Mouse (Mus musculus) hindbrain, embryonic 13.5 days (tissue): Measurements from ENCODE around the gene Gpc5. TPM values are rescaled to one million over a fixed set of nuclear protein-coding genes. Genes with fewer than 3 reads are reported as not detected.

Experiments used
- ATAC-seq: fragments of 200-750 bp; cut with Nextera tagmentation; 2 replicates; pipeline ENCODE4 v1.8.0; 2017; ENCODE audit warnings: moderate TSS enrichment; ENCODE audit not compliant: low FRiP score
- H3K27ac ChIP-seq: fragments of 300-500 bp; sonication (generic); 2 replicates; pipeline ENCODE4 v1.5.1; 2015; ENCODE audit warnings: inconsistent platforms, mild to moderate bottlenecking, moderate library complexity
- H3K27me3 ChIP-seq: fragments of 300-500 bp; sonication (generic); 2 replicates; pipeline ENCODE4 v1.6.1; 2015; ENCODE audit warnings: mild to moderate bottlenecking, inconsistent platforms
- H3K36me3 ChIP-seq: fragments of 300-500 bp; sonication (generic); 2 replicates; pipeline ENCODE4 v1.6.1; 2015; ENCODE audit warnings: mild to moderate bottlenecking, inconsistent platforms
- H3K4me1 ChIP-seq: fragments of 300-500 bp; sonication (generic); replicated peaks from 2 replicates; pipeline ENCODE4 v1.6.1; 2015; ENCODE audit warnings: inconsistent platforms
- H3K4me2 ChIP-seq: fragments of 300-500 bp; sonication (generic); 2 replicates; pipeline ENCODE4 v1.6.1; 2015; ENCODE audit warnings: inconsistent platforms, mild to moderate bottlenecking, moderate library complexity
- H3K4me3 ChIP-seq: fragments of 300-500 bp; sonication (generic); 2 replicates; pipeline ENCODE4 v1.5.1; 2015; ENCODE audit warnings: mild to moderate bottlenecking, inconsistent platforms
- H3K9ac ChIP-seq: fragments of 300-500 bp; sonication (generic); 2 replicates; pipeline ENCODE4 v1.6.1; 2015; ENCODE audit warnings: mild to moderate bottlenecking, inconsistent platforms
- H3K9me3 ChIP-seq: fragments of 300-500 bp; sonication (generic); 2 replicates; pipeline ENCODE4 v1.6.1; 2016; ENCODE audit warnings: inconsistent platforms
- WGBS: fragments of 180-500 bp; shearing (Covaris S2); methylation state at CpG from one replicate; pipeline ENCODE4 v1.1.7; 2015; 5-methylcytosine and 5-hydroxymethylcytosine counted together
- polyA plus RNA-seq: library from polyadenylated mRNA; unstranded; fragments of >200 nt; fragmentation: Nextera tagmentation; extraction: Ambion mirVana; gene quantifications from 2 replicates; pipeline ENCODE4 v1.2.1, GENCODE M21; 2015

Gpc5 gene
- polyA plus RNA-seq, 1 experiment from 2014 or later, result 3.9 TPM

DNA sequence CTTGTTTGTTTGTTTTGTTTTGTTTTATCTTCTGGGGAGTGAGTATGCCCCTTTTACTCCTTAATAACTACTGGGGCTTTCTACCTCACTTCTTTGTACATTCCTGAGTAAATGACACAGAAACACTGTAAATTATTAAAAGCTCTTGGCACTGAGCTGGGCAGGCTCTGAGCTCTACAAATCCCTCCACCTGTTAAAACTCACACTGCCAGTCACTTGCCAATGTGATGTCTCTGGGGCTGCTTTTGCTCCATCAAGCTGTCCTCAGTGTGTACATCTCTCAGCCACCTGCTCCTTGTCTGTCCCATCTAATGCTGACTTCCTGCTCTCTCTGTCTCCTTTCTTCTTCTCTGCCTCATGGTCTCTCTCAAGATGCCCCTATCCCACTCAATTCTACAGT lies 528.5 kb downstream of the Gpc5 start:
- Histone ChIP-seq H3K9ac (no peak overlapping the region), H3K36me3 (no peaks in the 10 kb centered on the region), H3K4me1 (no peaks in the 10 kb centered on the region), H3K27me3 (no peaks in the 10 kb centered on the region), H3K4me3 (no peak overlapping the region), H3K4me2 (no peak overlapping the region), H3K27ac (no peak overlapping the region), H3K9me3 (no peaks in the 10 kb centered on the region)
- ATAC-seq, result no peak

DNA sequence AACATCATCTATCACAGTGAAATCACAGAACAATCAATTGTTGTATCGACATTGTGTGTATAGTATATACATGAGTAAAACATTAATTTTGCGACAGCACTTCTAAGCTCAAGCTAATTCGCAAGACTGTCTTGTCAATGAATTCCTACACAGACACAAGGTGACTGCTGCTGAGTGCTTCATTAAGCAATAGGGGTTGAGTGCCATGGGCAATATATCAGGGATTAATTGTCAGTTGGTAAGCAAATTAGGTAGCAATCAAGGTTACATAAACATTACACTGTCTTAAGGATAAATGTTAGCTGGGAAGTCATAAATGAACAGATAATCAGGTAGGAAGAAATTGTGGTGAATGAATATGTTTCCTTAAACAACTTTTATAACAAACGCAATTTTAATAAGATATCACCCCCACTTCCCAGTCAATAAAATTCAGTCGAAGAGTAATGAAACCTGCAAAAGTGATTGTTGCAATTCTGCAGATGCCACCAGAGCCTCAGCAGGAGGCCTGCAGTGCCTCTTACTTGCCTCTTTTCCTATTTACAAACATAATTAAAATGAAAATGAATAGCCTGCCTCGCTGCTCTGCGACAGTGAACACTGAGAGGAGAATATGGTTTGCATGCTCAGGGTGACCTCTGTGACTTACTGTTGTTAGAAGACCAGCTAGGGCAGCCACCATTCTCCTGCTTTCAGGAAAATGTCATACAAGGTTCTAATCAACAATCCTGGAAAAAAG lies 539.3 kb downstream of the Gpc5 start:
- H3K36me3 ChIP-seq, result no peaks in the 10 kb centered on the region
- no peaks in the 10 kb centered on the region; the same call in 1 of the 2 replicates for H3K9me3 ChIP-seq
- H3K27ac ChIP-seq, result no peak overlapping the region; the same call in 1 of the 2 replicates
- no peaks in the 10 kb centered on the region for H3K27me3 ChIP-seq
- H3K4me1 ChIP-seq, result no peaks in the 10 kb centered on the region
- 0 out of 2 replicates have a peak, but pooled peaks have one; percentile 46 for ATAC-seq
- no peak overlapping the region for H3K4me3 ChIP-seq
- WGBS, result 49% methylated on average over 7 of the region's 7 CpGs
- H3K4me2 ChIP-seq, result no peak overlapping the region
- H3K9ac ChIP-seq, result no peak overlapping the region

DNA sequence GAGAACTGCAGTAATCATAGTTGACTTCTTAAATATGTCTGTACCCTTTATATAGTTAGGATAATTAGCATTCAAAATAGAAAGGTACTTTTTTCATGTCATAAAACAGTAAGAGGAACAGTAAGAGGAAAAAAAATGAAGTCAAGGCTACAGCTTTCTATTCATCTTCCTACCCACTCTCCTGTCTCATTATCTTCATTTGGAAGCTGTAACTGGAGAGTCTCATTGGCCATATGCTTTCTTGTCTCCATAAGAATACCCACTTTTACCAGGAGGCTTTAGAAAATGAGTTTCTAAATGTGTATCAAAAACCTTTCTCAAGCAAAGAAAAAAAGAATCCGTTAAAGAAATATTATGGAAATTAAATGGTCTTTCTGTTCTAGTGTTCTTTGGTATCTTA lies 541.3 kb downstream of the Gpc5 start:
- 76% methylated on average over 1 of the region's 1 CpGs for WGBS
- no peaks in the 10 kb centered on the region for H3K27me3 ChIP-seq
- no peaks in the 10 kb centered on the region for H3K4me1 ChIP-seq
- H3K9ac ChIP-seq, result no peak overlapping the region
- H3K36me3 ChIP-seq, result no peaks in the 10 kb centered on the region
- no peak for ATAC-seq
- no peaks in the 10 kb centered on the region; the same call in 1 of the 2 replicates for H3K9me3 ChIP-seq
- H3K27ac ChIP-seq, result no peak overlapping the region
- H3K4me3 ChIP-seq, result no peak overlapping the region
- no peak overlapping the region for H3K4me2 ChIP-seq

DNA sequence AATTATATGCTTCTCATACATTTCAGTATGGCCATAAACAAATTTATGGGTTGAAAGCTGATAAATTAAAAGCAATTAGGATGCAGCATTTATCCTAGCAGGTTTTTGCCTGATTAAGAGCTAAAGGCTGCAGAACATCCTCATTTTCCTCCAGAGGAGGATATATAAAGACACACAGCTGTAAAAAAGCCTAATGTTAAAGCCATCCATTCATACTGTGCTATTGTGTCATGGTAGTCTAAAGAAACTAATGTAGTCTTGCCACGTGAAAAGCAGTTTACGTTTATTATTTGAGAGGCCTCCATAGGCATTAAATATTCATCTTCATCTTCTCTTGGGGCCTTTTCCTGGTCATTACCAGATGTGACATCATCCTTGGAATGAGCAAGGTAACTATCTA lies 587.9 kb downstream of the Gpc5 start:
- no peaks in the 10 kb centered on the region for H3K9me3 ChIP-seq
- no peaks in the 10 kb centered on the region for H3K36me3 ChIP-seq
- H3K4me3 ChIP-seq, result no peak overlapping the region
- ATAC-seq, result no peak
- H3K27ac ChIP-seq, result no peak overlapping the region
- H3K4me2 ChIP-seq, result no peak overlapping the region
- no peaks in the 10 kb centered on the region for H3K4me1 ChIP-seq
- H3K27me3 ChIP-seq, result no peaks in the 10 kb centered on the region
- no peak overlapping the region for H3K9ac ChIP-seq
- 60% methylated on average over 2 of the region's 2 CpGs for WGBS

DNA sequence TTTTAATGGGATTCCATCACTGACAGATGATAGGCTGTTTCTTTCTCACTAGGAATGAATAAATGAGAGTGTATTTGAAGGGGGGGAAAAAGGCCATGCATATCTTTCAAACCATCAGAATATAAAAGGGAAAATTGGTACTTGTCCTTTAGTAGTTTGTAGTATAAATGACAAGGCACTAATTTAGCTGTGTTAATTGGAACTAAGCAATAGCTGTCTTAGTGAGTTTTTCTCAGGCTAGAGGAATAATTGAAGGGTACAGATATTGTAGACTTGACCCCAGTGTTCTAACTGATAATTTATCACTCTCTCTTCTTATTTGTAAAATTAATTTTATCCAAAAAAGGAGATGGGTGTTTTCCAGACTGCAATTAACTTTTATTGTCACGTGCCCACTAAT lies 654.0 kb downstream of the Gpc5 start:
- Histone ChIP-seq H3K4me2 (no peak overlapping the region), H3K27ac (no peak overlapping the region), H3K4me1 (no peaks in the 10 kb centered on the region), H3K9me3 (no peaks in the 10 kb centered on the region), H3K27me3 (no peaks in the 10 kb centered on the region), H3K4me3 (no peak overlapping the region), H3K9ac (no peak overlapping the region), H3K36me3 (no peaks in the 10 kb centered on the region)
- no peak for ATAC-seq
- WGBS, result 86% methylated on average over 1 of the region's 1 CpGs

DNA sequence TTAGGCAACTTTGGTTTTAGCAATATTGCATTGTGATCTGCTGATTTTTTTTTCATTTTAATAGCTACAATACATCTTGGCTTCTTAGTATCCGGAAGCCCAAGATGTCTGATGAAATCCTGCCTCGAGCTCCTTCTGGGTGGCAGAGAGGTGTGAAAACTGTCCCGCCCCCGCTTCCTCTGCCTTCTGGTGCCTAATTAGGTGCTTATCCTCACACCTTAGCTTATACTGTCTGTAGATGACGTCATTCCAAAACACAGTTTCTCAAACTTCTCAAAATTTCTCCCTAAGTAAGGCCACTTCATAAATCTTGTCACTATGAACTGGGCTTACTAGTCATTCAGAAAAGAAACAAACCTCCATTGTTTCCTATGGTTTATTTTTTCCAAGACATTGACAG lies 668.2 kb downstream of the Gpc5 start:
- no peaks in the 10 kb centered on the region for H3K36me3 ChIP-seq
- no peak overlapping the region for H3K27ac ChIP-seq
- H3K4me3 ChIP-seq, result no peak overlapping the region
- H3K4me2 ChIP-seq, result no peak overlapping the region
- WGBS, result 83% methylated on average over 5 of the region's 5 CpGs
- ATAC-seq, result no peak
- H3K27me3 ChIP-seq, result no peaks in the 10 kb centered on the region
- no peaks in the 10 kb centered on the region for H3K9me3 ChIP-seq
- no peaks in the 10 kb centered on the region for H3K4me1 ChIP-seq
- H3K9ac ChIP-seq, result no peak overlapping the region

DNA sequence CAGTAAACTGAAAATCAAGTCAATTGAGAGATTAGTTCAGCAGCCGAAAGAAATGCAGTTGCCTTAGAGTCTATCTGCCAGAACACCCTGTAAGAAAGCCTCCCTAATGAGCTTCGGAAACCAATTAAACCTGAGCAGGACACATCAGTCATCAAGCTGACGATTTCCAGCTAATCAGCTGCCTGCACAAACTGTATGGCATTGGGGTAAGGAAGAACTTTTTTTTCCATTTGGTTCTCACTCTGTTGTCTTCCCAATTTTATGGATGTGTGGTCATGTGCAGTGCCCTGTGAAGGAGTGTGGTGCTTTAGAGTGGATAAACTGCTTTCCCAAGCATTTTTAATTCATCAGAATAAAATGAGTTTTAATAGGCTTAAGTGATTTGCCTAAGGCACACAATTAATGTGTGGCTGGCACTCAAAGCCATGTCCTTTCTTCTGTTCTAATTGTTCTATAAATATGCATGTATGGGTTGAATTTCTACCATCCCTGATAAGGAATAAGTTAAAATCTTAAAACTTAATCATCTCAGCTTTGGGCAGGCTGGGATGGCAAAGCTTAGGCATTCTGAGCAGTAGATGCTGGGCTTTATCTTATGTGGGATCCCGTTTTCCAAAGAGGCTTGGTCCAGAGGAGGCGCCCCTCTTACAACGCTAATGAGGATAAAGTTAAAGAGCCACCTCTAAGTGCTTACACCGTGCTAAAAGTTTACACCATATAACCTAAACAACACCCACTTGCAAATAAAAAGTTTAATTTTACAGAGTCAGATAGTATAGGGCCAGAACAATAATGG lies 687.6 kb downstream of the Gpc5 start:
- Histone ChIP-seq H3K4me2 (no peak overlapping the region), H3K36me3 (no peaks in the 10 kb centered on the region), H3K9me3 (no peaks in the 10 kb centered on the region), H3K4me1 (peaks cover 3% of the 10 kb centered on the region; the same call in 1 of the 2 replicates), H3K9ac (no peak overlapping the region), H3K27me3 (no peaks in the 10 kb centered on the region), H3K4me3 (no peak overlapping the region), H3K27ac (no peak overlapping the region)
- peak; percentile 73 for ATAC-seq
- WGBS, result 65% methylated on average over 7 of the region's 7 CpGs

DNA sequence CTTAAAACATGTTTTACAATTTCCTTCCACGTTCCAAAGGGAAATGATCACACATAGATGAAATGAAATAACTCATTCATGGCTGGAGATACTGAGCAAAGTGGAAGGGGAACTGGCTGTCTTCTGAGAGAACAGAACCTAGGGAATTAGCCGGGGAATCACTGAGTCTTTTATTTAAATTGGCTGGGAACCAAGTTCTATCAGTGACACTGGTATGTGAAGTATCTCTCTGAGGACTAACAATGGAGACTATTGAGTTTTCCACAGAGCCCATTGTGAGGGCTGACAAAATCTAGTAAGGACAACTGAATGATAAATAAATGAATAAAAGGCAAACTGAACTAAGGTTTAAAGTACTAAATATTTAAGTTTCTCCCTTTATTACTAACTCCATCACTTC lies 712.7 kb downstream of the Gpc5 start:
- H3K4me2 ChIP-seq, result no peak overlapping the region
- no peaks in the 10 kb centered on the region for H3K36me3 ChIP-seq
- no peaks in the 10 kb centered on the region; the same call in 1 of the 2 replicates for H3K4me1 ChIP-seq
- no peak overlapping the region for H3K4me3 ChIP-seq
- H3K27me3 ChIP-seq, result no peaks in the 10 kb centered on the region
- H3K27ac ChIP-seq, result no peak overlapping the region
- H3K9ac ChIP-seq, result no peak overlapping the region
- H3K9me3 ChIP-seq, result no peaks in the 10 kb centered on the region
- 18% methylated on average over 2 of the region's 2 CpGs for WGBS
- no peak for ATAC-seq

DNA sequence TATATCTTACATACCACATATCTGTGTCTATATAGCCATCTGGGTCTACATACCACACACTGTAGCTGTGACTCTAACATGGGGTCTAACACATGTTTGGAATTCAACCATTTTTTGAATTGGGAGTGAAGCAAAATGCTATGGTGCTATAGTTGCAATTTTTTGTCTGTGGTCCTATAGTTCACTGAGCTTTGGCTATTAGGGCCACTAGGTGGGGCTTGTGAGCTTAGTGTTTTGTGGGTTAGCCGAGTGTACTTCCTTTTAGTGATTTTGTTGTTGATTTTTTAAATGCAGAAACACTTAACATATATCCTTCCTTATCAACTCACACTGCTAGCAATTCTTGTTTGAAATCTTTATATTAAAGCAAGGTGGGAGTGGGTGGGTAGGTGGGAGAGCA lies 727.0 kb downstream of the Gpc5 start:
- Histone ChIP-seq H3K9ac (no peak overlapping the region), H3K9me3 (no peaks in the 10 kb centered on the region), H3K4me3 (no peak overlapping the region), H3K27ac (no peak overlapping the region), H3K4me1 (no peaks in the 10 kb centered on the region), H3K36me3 (no peaks in the 10 kb centered on the region), H3K27me3 (no peaks in the 10 kb centered on the region), H3K4me2 (no peak overlapping the region)
- ATAC-seq, result no peak
- 19% methylated on average over 1 of the region's 1 CpGs for WGBS

DNA sequence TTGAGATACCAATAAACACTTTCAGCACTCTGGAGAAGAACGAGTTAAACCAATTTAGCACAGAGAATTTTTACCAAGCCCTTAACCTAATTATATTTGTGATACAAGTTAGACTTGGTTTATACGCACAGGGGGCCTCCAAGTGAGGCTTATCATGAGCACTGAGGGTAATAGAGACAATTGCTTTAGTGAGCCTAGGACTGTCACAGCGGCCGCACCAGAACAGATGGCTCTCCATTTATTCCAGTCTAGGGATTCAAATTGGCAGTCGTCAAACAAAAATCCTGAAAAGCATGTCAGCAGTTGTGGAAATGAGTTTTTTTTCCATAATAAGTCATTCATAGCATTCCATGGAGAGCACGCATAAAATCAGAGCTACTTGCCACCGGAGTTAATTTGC lies 729.6 kb downstream of the Gpc5 start:
- Histone ChIP-seq H3K4me3 (no peak overlapping the region), H3K27ac (no peak overlapping the region), H3K27me3 (no peaks in the 10 kb centered on the region), H3K4me2 (no peak overlapping the region), H3K36me3 (no peaks in the 10 kb centered on the region), H3K9me3 (no peaks in the 10 kb centered on the region), H3K9ac (no peak overlapping the region), H3K4me1 (no peaks in the 10 kb centered on the region)
- 52% methylated on average over 7 of the region's 7 CpGs for WGBS
- ATAC-seq, result peak; percentile 73; the same call in 1 of the 2 replicates

DNA sequence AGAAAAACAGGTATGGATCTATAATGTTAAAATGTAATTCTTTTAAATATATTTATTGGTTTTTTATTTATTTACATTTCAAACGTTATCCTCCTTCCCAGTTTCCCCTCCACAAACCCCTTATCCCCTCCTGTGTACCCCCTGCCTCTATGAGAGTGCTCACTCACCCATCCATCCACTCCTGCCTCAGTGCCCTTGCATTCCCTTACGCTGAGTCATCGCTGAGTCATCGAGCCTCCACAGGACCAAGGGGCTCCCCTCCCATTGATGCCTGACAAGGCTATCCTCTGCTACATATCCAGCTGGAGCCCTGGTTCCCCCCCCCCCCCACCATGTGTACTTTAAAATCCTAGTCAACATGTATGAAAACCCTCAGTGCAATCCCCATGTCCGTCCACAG lies 738.5 kb downstream of the Gpc5 start:
- H3K27ac ChIP-seq, result no peak overlapping the region
- 0 out of 2 replicates have a peak, but pooled peaks cover 1% of the 10 kb centered on the region for H3K4me1 ChIP-seq
- ATAC-seq, result no peak
- no peak overlapping the region for H3K4me2 ChIP-seq
- H3K27me3 ChIP-seq, result no peaks in the 10 kb centered on the region
- no peak overlapping the region for H3K4me3 ChIP-seq
- no peaks in the 10 kb centered on the region for H3K9me3 ChIP-seq
- WGBS, result 70% methylated on average over 4 of the region's 5 CpGs
- H3K36me3 ChIP-seq, result no peaks in the 10 kb centered on the region
- no peak overlapping the region for H3K9ac ChIP-seq

DNA sequence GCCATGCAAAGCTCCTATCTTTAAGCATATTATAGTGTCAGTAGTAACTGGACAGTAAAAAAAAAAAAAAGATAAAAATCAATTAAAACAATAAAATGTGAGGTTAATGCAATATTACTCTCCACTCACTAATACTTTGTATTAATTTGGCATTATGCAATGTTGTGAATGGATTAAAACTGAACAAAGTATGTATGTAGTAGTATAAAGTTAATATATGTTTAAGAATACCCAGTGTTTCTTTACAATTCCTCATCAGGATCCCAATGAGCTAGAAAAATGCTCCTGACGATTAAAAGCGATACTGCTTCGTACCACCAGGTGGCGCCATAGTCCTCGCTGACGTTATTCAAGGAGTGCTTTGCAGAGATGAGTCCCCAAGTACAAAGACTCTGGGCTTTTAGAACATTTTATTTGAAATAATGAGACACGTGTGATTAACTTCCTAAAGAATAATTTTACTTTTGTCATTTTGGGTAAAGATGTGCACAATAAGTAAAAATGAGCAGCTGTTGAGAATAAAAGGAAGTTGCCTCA lies 739.3 kb downstream of the Gpc5 start:
- under 1% methylated on average over 7 of the region's 7 CpGs for WGBS
- H3K36me3 ChIP-seq, result no peaks in the 10 kb centered on the region
- H3K27ac ChIP-seq, result no peak overlapping the region
- H3K4me3 ChIP-seq, result no peak overlapping the region
- 0 out of 2 replicates have a peak, but pooled peaks cover 3% of the 10 kb centered on the region for H3K4me1 ChIP-seq
- ATAC-seq, result peak; percentile 54; the same call in 1 of the 2 replicates
- H3K9ac ChIP-seq, result no peak overlapping the region
- H3K9me3 ChIP-seq, result no peaks in the 10 kb centered on the region
- no peak overlapping the region for H3K4me2 ChIP-seq
- no peaks in the 10 kb centered on the region for H3K27me3 ChIP-seq
